Mouse (Mus musculus) c-Kit-negative CD71-positive TER-119-positive erythroid progenitor cells, embryonic 14.5 days (primary cell): ENCODE measurements around the gene Defb15.
"Not testable (repeated sequence)": the region's sequence is repeated elsewhere in the genome, so short reads cannot be mapped to it uniquely, and the experiment has no call there.

Experiments
- DNase-seq: peaks from one replicate; pipeline ENCODE4 v3.0.0-alpha.2; 2013; ENCODE audit warnings: low read depth, low spot score

The Defb15 gene

GRCm38 (mm10) chr8:21932610-21933009 lies at the start of gene Defb15:
TSS of gene Defb15 (minus strand) at chr8:21932710.
- no peak for DNase-seq

GRCm38 (mm10) chr8:21981664-21982337 lies 49.3 kb upstream of the Defb15 start:
- no peak for DNase-seq

GRCm38 (mm10) chr8:21978193-21978592 lies 45.7 kb upstream of the Defb15 start:
- DNase-seq: no peak

GRCm38 (mm10) chr8:21969475-21969874 lies 37.0 kb upstream of the Defb15 start, which contains the start of gene Ccdc70:
TSS of gene Ccdc70 (plus strand) at chr8:21969775.
- DNase-seq: no peak

GRCm38 (mm10) chr8:21966646-21967045 lies 34.1 kb upstream of the Defb15 start:
- DNase-seq: no peak

GRCm38 (mm10) chr8:21958414-21958813 lies 25.9 kb upstream of the Defb15 start, which contains the start of gene Fam90a1a:
TSS of gene Fam90a1a (plus strand) at chr8:21958714.
- DNase-seq: no peak

GRCm38 (mm10) chr8:21956336-21956735 lies 23.8 kb upstream of the Defb15 start:
- DNase-seq: no peak

- peak; percentile 30 for DNase-seq
Measured at GRCm38 (mm10) chr8:21955321-21955720, 22.8 kb upstream of the Defb15 start.

GRCm38 (mm10) chr8:21947311-21948017 lies 15.0 kb upstream of the Defb15 start:
- DNase-seq: no peak

- DNase-seq: no peak
Measured at GRCm38 (mm10) chr8:21946462-21946861, 14.0 kb upstream of the Defb15 start, which contains the start of gene Defb13. TSS of gene Defb13 (plus strand) at chr8:21946762.

- not testable (repeated sequence) for DNase-seq
Measured at GRCm38 (mm10) chr8:21938052-21938451, 5.5 kb upstream of the Defb15 start, which contains the start of gene Defb35. TSS of gene Defb35 (plus strand) at chr8:21938352.

GRCm38 (mm10) chr8:21930754-21931153 lies 1.8 kb downstream of the Defb15 start:
- not testable (repeated sequence) for DNase-seq

- DNase-seq: no peak
Measured at GRCm38 (mm10) chr8:21915625-21916024, 16.9 kb downstream of the Defb15 start.

- no peak for DNase-seq
Measured at GRCm38 (mm10) chr8:21912554-21912953, 20.0 kb downstream of the Defb15 start.

GRCm38 (mm10) chr8:21911931-21912330 lies 20.6 kb downstream of the Defb15 start:
- no peak for DNase-seq

- DNase-seq: not testable (repeated sequence)
Measured at GRCm38 (mm10) chr8:21906290-21906689, 26.2 kb downstream of the Defb15 start, which contains the start of gene Defb11. TSS of gene Defb11 (minus strand) at chr8:21906412.

GRCm38 (mm10) chr8:21885321-21885720 lies 47.2 kb downstream of the Defb15 start, which contains the start of gene Defb9:
TSS of gene Defb9 (minus strand) at chr8:21885421.
- not testable (repeated sequence) for DNase-seq
